Mouse (Mus musculus) kidney, adult 8-10 months (tissue): ENCODE measurements around the gene Tbx6.

ENCODE experiments used
- DNase-seq, 2 experiments: peaks; one replicate each; pipeline ENCODE4 v3.0.0; 2022

The Tbx6 gene

DNA sequence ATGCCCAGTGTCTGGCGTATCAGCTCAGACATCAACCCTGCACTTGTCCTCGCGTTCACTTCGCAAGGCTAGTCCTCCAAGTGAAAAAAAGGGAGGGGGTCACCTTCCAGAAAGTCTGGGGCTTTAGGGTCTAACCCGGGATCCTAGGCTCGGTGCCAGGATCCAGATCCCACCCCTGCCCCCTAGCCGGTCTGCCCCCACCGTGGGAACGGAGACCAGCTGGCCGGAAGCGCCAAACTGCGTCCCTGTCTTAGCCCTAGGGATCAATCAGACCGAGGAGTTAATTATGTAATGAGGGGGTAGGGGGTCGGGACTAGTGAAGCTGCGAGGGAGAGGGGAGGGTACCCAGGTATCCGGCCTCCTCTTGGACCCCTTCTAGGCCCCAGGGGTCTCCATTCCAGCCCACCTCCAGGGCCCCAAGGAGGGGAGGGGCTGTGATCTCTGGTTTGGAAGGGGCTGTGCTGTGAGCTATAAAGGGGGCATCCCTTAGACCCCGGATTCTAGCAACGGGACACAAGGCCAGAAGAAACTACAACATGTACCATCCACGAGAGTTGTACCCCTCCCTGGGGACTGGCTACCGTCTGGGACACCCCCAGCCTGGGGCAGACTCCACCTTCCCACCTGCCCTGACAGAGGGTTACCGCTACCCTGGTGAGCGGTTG is at the start of gene Tbx6:
Gene Tbx6 (plus strand): TSS at position 513 of the 665 bp plus-strand sequence.
- DNase-seq, result no peak

DNA sequence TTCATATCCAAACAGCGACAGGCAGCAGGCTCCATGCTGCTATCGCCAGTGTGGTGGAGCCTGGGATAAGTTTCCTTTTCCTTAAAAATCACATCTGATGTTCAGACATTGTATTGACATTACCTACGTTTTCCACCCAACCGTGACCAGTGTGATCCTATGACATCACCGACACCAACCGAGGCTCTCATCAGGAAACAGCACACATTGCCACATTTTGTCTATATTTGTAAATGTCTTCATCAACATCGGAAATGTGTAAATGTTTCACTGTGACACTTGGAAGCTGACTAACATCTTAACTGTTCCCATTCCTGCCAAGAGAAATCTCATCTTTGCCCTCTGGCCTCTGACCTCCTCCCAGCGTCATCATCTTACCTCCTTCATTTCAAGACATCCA is 45.2 kb upstream of the Tbx6 start:
- no peak for DNase-seq

DNA sequence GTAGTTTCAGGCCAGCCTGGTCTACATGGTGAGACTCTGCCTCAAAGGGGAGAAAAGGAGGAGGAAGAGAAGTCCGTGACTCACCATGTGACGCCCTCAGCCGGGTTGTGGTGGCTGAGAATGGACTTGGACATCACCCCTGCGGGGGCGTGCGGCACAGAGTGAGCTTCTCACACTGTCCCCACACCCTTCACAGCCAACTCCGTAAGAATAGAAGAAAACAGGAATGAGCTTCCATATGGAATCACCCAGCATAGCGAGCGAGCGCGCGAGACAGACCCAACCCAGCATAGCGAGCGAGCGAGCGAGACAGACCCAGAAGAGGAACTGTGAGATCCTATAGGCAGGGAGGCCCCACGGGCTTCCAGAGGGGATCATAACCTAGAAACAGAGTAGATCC is 41.7 kb upstream of the Tbx6 start:
- no peak for DNase-seq

DNA sequence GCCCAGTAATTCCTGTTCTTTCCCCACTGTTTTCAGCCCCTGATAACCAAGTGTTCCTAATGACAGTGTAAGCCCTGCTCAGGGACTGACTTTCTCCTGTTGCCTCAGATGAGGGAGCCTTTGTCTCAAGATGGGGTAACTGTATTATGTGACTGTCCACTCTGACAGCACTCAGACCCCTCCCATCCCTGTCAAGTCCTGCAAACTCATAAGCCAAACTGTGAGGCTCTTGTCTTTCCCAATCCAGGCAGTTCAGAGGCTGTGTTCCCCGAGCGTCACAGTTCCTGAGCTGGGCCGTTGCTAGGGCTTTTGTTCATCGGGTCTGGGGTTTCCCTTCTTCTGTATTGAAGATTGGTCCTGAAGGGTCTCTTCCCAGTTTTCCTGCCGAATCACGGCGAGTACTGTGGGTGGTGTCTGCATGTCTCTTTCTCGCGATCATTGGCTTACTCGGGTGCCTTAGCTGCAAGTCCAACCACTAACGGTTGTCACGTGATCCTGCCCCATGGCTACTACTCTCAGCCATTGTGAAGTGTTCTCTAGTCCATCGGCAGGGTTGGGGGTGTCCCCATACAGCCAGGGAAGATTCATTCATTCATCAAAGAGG is 41.0 kb upstream of the Tbx6 start:
- no peak for DNase-seq

DNA sequence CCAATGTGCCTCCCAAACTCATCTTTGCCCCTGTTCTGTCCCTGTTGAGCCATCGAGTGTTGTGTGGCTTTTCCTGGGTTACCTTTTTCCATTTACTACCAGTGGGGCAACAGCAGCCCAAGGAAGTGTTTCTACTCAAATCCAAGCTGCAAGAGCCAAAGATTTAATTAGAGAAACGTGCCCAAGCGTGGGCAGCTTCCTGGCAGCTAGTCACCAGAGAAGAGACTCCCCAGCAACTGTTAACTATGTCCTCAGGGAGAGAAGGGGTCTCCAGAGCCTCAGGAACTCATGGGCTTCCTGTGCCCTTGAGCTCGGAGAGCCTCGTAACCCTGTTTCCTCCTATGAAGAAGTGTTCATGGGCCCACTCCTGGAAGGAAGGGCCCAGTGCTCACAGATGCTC is 40.3 kb upstream of the Tbx6 start:
- no peak for DNase-seq

DNA sequence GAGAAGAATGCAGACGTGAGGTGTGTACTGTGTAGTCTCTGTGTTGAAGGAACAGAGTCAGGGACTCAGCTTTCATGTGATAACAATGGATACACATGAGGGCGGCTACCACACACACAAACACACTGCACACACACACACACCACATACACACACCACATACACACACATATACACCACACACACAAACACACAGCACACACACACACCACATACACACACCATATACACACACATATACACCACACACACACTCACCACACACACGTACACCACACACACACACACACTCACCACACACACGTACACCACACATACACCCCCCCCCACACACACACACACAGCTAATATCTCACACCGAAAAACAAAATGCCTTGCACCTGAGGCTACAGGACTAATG is 39.8 kb upstream of the Tbx6 start:
- no peak for DNase-seq

DNA sequence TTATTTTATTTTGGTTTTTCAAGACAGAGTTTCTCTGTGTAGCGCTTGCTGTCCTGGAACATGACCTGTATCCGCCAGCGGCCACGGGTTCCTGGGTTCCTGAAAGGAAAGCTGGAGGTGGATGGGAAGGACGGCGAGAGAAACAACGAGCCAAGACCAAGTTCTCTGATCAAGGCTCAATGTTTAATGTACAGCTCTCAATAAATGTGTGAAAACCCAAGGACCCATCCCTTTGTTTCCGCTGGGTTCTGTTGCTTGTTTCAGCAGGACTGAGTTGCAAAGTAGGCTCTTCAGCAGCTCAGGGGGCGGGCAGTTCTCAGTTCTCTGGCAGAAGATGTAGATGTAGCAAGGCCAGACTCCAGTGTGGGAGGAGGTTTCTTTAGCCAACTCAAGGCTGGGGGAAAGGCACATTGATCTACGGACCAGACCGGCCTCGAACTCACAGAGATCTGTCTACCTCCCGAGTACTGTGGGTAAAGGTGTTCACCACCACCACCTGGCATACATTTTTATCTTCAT is 39.3 kb upstream of the Tbx6 start:
- DNase-seq, result no peak

DNA sequence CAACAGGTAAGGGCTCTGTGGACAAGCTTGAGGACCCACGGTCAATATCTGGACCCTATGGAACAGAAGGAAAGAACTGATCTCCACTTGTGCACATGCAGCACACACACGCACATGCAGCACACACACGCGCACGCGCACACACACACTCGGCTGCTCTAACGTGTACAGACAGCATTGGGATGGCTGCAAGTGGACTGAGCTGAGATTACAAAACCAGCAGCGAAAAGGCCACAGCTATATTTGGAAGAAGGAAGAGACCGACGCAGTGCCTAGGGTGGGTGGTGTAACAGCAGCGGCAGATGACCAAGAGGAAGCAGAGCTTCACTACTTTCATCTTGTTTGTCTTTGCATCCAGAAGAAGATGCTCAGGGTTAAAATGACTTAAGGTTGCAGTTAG is 35.2 kb upstream of the Tbx6 start:
- no peak for DNase-seq

DNA sequence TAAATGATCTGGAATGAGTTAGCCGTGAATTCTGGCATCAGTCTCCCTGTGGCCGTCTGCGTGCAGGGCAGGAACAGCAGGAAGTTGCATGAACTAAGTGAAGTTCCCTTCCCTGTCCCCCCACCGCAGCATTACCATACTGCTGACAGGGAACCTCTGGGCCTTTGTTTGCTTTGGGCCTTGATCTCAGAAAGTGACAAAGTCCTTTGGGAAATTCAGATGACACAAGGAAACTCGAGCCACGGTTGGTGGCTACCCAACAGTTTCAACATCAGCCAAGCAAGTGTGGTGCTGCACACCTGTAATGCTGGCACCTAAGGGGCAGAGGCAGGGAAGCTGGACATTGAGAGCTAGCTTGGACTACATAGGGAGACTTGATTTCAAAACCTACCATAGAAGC is 34.5 kb upstream of the Tbx6 start:
- no peak for DNase-seq

DNA sequence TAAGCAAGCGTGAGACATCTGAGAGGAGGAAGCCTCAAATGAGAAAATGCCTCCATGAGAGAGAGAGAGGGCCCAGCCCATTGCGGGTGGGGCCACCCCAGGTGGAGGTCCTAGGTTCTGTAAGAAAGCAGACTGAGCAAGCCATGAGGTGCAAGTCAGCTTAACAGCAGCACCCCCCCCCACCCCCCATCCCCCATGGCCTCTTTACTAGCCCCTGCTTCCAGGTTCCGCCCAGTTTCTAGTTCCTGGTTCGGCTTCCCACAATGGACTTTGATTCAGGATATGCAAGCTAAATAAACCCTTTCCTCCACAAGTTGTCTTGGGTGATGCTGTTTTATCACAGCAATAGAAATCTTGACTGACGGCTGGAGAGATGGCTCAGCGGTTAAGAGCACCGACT is 32.5 kb upstream of the Tbx6 start:
- no peak for DNase-seq

DNA sequence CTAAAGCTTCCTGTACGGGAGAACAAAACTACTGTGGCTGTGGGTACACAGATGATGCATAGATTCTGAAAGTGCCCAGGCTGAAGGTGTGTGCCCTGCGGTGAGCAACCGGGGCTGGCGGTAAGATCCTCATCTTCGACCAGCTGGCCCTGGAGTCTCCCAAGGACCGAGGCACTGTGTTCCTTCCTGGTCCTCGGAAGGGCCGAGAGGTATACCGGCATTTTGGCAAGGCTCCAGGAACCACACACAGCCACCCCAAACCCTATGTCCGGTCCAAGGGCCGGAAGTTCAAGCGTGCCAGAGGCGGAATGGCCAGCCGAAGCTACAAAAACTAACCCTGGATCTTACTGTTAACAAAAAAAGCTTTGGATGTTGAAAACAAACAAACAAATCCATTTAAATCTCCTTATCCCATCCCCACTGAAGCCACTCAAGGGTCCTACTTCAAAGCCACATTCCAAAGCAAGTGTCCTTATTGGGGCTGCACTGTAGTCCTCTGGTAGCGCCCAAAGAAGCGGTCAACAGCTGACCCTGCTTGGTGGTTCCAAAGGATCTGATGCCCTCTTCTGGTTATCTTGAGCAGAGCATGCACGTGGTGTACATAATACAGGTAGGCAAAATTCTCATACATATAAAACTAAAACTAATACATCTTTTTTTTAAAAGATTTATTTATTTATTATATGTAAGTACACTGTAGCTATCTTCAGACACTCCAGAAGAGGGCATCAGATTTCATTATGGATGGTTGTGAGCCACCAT is 31.5 kb upstream of the Tbx6 start:
- DNase-seq, result no peak

DNA sequence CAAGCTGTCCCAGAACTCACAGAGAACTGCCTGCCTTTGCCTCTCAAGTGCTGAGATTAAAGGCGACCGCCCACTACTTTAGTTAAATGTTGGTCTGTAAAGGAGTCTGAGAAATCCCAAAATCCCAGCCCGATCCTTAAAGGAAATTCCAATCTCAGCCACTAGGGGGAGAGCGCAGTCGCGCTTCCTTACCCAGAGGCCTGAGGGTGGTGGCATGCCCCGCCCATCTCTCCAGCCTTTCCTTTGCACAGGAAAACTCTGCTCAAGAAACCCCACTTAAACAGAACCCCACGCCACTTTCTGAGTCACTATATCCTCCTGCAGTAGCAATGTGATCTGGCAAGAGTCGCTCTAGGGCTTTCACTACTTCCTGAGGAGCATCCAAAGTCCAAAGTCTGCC is 26.4 kb upstream of the Tbx6 start:
- peak; percentile 73 to 85 for DNase-seq

DNA sequence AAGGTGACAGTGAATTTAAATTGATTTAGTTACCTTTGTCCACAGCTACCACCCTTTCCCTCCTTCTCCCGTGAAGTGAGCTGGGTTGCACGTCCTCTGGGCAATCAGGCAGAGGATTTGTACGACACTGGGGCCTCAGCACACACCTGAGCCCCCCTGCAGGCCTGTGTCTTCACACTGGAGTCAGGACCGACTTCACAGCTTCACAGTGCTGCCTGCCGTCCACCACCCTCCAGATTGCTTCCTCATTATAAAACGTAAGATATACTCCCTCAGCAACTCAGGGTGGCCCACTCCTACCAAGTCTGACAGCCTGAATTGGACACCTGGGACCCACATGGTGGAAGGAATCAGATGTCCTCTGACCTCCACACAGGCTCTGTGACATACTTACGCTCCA is 22.7 kb upstream of the Tbx6 start:
- DNase-seq, result no peak

DNA sequence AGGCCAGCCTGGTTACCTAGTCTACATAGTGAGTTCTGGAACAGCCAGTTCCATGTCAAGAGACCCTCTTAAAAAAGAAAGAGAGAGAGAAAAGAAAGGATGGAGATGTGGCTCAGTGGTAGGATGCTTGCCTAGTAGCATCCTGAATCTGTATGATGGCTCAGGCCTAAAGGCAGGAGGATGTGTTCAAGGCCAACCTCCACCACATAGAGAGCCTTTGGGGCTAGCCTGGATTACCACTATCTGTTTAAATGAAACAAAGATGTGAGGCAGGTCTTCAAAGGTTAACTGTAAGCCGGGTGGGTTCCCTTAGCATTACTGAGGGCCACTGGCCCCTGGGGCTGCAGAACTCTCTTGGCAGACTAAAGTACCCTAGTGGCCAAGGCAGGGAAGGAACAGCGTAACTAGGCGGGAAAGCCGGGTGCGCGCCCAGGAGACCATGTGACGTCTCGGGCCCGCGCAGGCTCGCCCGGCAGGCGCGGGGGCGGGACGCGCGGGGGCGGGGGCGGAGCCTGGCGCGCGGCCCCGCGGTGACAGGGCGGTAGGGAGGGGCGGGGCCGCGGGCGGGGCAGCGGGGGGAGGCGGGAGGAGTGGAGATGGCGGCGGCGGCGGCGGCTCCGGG is 22.1 kb upstream of the Tbx6 start, which contains the start of gene Mapk3:
Gene Mapk3 (plus strand): TSS at position 552 of the 622 bp plus-strand sequence.
- peak; percentile 90 to 91 for DNase-seq

DNA sequence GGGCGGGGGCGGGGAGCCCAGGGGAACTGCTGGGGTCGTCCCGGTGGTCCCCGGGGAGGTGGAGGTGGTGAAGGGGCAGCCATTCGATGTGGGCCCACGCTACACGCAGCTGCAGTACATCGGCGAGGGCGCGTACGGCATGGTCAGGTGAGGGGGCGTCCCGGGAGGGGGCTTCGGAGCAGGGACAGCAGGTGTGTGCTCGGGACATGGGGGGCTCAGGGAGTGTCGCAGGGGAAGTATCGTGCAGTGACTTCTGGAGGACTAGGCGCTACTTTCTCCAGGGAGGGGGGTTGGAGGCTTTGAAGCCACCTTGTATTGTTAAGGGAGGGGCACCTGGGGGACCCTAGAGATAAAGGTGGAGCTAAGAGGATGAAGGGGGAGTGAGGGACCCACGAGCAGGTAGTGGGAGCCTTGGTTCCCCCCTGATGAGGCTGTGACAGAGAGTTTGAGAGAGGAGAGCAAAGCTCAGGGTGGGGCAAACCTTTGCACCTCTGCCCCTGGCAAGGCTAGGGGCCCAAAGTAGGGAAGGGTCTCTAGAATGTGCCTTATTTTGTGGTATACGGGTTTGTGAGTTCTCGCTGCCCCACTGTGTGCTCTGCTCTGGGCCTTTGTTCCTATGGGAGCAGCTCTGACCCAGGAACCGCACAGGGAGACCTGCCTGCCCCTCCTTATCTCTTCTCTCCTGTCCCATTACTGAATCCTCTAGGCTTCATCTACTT is 21.5 kb upstream of the Tbx6 start:
- no peak for DNase-seq

DNA sequence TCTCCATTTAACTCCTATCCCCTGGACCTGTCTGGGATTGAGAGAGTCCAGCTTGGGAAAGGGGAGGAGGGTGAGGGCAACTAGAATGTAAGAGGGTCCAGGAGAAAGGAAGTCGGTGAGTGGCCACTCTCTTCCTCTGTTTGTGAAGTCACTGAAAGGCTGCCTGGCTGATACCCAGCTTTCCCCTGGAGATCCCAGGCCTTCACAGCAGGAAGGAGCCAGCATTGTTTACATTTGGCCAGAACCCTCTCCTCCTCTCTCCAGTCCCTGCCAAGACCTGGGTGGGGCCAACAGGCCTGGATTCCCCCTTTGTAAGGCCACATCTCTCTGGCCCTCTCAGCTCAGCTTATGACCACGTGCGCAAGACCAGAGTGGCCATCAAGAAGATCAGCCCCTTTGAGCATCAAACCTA is 20.9 kb upstream of the Tbx6 start:
- DNase-seq, result peak; percentile 57 to 70

DNA sequence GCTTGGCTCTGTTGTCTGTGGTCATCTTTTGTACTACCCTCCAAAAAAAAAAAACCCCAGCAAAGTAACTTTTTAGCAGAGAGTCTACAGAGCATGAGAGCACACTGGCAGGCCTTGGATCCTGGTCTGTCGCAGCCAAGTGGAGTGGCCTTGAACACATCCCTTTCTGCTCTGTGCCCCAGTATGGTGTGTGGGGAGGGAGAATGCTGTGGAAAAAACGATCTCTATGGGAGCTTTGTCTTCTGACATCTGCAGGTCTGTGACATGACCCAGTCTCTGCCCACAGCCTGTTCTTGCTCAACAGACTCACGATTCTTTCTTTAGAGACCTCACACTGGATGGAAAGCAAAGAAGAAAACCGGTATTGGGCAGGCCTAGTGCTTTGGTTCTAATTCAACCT is 20.3 kb upstream of the Tbx6 start:
- DNase-seq, result no peak

DNA sequence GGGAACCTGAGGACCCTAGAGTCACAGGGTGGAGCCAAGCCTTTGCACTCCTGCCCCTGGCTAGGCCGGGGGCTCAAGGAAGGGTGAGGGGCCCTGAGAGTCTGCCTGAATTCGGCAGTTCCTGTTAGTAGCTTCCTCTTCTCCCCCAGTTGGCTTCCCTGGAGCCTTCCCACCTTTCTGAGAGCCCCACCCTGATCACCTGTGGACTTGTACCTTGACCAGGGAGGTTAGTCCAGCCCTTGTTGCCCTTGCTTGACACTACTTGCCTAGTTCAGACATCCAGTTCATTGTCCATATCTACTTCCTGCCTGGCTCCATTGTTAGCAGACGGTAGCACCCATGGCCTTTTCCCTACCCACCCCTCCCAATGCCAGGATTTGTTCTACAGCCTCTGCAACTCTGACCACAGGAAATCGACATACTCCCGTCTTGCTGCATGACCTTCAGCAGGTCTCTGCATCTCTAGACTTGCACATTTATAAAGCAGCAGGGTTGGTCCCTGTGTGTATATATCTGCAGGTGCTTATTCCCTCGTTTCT is 19.7 kb upstream of the Tbx6 start:
- DNase-seq, result no peak

DNA sequence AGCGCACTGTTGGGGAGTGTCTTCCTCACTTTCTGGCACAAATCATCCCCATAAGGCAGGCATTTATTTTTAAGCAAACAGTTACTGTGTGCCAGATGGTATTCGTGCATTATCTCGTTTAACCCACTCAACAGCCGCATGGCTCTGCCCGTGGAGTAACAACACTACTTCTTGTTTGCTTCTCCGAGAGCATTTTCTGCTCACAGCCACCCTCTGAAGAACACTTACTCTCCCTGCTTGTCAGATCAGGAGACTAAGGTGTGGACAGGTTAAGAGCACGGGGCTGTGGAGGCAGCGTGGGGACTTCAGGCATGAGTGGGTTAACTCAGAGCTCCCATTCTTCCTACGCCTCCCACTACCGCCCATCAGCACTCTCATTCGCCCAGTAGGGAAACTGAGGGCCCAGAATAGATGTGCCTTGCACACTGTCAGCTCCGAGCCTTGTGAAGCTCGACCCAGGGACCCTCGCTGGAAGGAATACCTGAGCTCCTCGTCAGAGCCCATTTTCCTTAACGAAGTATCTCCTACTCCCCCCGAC is 18.7 kb upstream of the Tbx6 start:
- DNase-seq, result no peak

DNA sequence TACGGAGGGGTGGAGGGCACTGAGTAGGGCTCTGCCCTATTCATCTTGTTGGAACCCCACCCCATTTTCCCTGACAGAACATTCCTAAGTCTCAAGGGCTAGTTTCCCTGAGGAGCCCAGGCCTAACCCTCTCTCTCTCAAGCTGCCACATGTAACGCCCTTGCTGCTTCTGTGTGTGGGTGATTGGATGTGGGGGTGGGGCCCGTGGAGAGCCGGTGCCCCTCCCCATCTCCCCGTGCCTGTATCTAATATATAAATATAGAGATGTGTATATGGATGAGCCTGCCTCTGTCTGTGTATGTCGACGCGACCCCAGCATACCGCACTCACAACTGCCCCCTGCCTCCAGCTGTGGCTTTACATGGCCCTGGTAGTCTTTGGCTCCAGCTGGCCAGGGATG is 15.7 kb upstream of the Tbx6 start:
- no peak for DNase-seq

DNA sequence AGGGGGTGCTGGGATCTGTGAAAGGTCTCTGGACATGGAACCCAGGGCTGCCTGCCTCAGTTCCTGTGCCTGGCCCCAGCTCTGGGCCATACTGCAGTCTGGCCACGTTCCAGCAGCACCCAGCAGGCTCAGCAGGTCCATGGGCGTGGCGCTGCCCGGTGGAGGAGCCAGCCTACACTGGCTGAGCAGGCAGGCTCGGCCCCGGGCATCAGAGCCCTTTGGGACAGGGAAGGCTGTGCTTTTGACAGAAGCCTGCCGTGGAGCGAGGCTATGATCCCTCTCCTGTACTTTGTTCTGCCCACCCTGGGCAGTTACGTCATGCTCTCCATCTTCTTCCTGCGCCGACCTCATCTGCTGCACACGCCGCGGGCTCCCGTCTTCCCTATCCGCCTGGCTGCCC is 15.1 kb upstream of the Tbx6 start, which contains the start of gene Gdpd3:
Gene Gdpd3 (plus strand): TSS at position 134 of the 400 bp plus-strand sequence.
- DNase-seq, result peak; percentile 52 to 59

DNA sequence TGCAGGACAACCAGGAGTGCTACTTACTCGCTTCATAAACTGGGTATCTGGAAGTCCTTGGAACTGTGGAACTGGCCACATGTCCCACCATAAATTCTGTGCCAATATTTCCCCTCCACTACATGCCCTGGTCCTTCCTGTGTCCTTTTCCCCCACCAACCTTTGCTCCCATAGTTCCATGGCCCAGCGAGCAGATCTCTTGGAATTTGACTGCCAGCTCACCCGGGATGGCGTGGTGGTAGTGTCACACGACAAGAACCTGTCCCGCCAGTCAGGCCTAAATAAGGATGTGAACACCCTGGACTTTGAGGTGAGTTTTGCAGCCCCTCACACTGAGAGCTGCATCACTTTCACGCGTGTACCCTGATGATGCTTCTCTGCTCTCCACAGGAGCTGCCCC is 14.3 kb upstream of the Tbx6 start:
- no peak for DNase-seq
